Mouse (Mus musculus): Measurements from ENCODE around the gene Ip6k2.

GRCm38 (mm10) chr9:108807674-108808073 lies 24.1 kb downstream of the Ip6k2 start:
- TF ChIP-seq CTCF (IDR thresholded peaks at IDR 0.05; ENCODE audit: low read depth) (no peak), EP300 (IDR thresholded peaks at IDR 0.05; ENCODE audit: low read depth) (peak; percentile 66)

All from liver, embryonic 14.5 days (tissue).